Mouse (Mus musculus) cortical plate, adult 2 months (tissue): ENCODE data around the gene Ern1.

Experiments
- CTCF ChIP-seq: fragments of 200-500 bp; IDR thresholded peaks from 2 replicates; pipeline ENCODE4 v1.5.1; 2011; ENCODE audit warnings: mild to moderate bottlenecking, control low read depth, low read length; ENCODE audit not compliant: insufficient read depth; ENCODE audit errors: extremely low read depth
- POLR2A ChIP-seq: fragments of 200-500 bp; IDR thresholded peaks from 2 replicates; pipeline ENCODE4 v1.6.1; 2011; ENCODE audit warnings: mild to moderate bottlenecking, low read length, control low read depth; ENCODE audit not compliant: insufficient read depth; ENCODE audit errors: extremely low read depth

- TF ChIP-seq POLR2A (no peak), CTCF (no peak)
Measured at GRCm38 (mm10) chr11:106460671-106461070, 27.0 kb downstream of the Ern1 start.
